Mouse (Mus musculus) kidney, adult 2 months (tissue): Measurements from ENCODE around the gene Ccdc6.

Experiments used
- CTCF ChIP-seq: fragments of 200-500 bp; conservative IDR thresholded peaks from 2 replicates; pipeline ENCODE4 v1.5.1; 2011; ENCODE audit warnings: low read depth, mild to moderate bottlenecking, control low read depth, low read length, moderate library complexity, mixed read lengths; ENCODE audit not compliant: insufficient read depth, insufficient read length
- POLR2A ChIP-seq: fragments of 200-500 bp; IDR thresholded peaks from one replicate; pipeline ENCODE4 v1.6.1; 2011; ENCODE audit warnings: low read depth, low read length, control low read depth

DNA sequence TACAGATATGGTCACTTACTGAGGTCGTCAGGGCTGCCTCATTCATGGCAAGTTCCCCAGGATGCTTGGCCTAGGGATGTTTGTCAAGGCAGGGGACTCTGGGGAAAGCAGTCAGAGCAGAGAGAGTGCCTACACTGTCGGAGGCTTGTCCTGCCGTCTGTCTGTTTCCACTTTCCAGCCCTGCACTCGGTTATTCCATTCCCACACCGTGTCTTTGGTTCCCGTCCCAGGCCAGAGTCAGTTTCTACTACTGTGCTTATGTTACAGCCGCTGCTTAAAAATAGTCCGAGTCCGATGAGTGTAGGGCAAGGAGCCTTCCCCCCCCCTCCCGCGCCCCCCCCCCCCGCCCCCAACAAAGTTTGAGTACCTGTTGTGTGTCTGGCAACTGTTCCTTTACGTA is 11.1 kb downstream of the Ccdc6 start:
- TF ChIP-seq POLR2A (no peak), CTCF (no peak)
